Mouse (Mus musculus) liver, embryonic 14.5 days (tissue): ENCODE results near the gene Kctd7. TPM values are rescaled to one million over a fixed set of nuclear protein-coding genes. Genes with fewer than 3 reads are reported as not detected.
A peak's percentile ranks its signal among the peaks of the same experiment; 100 is the strongest.

Source experiments
- ATAC-seq: fragments of 200-750 bp; cut with Nextera tagmentation; 2 replicates; pipeline ENCODE4 v1.8.0; 2017; ENCODE audit warnings: moderate number of reproducible peaks, mild to moderate bottlenecking, moderate library complexity; ENCODE audit not compliant: insufficient read depth
- DNase-seq, 3 experiments: peaks; one replicate each; pipeline ENCODE4 v3.0.0-alpha.2; 2012 to 2013; ENCODE audit warnings: low read depth in 3 of 3, low spot score in 3 of 3
- H3K27ac ChIP-seq: fragments of 300-500 bp; sonication (generic); 2 replicates; pipeline ENCODE4 v1.5.1; 2014; ENCODE audit warnings: moderate library complexity, mild to moderate bottlenecking, control low read depth, inconsistent platforms
- H3K27me3 ChIP-seq: fragments of 300-500 bp; sonication (generic); 2 replicates; pipeline ENCODE4 v1.6.1; 2014; ENCODE audit warnings: mild to moderate bottlenecking, low read length, moderate library complexity; ENCODE audit not compliant: control insufficient read depth, insufficient read depth
- H3K36me3 ChIP-seq: fragments of 300-500 bp; sonication (generic); replicated peaks from 2 replicates; pipeline ENCODE4 v1.6.1; 2014; ENCODE audit warnings: low read depth; ENCODE audit not compliant: control insufficient read depth, insufficient read depth
- H3K4me1 ChIP-seq, 2 experiments: fragments of 200-500 bp in 1 of 2; fragments of 300-500 bp in 1 of 2; sonication (generic) in 1 of 2; replicated peaks; 2 replicates each; pipeline ENCODE4 v1.6.1; 2012 to 2014; ENCODE audit warnings: antibody characterized with exemption in 1 of 2, inconsistent platforms in 1 of 2, low read length in 1 of 2; ENCODE audit not compliant: control insufficient read depth in 2 of 2, insufficient read depth in 2 of 2
- H3K4me2 ChIP-seq: fragments of 300-500 bp; sonication (generic); 2 replicates; pipeline ENCODE4 v1.6.1; 2014; ENCODE audit warnings: low read depth, mild to moderate bottlenecking, control low read depth, moderate library complexity
- H3K4me3 ChIP-seq, 2 experiments: fragments of 200-500 bp in 1 of 2; fragments of 300-500 bp in 1 of 2; sonication (generic) in 1 of 2; 2 replicates each; pipeline ENCODE4 v1.5.1; 2012 to 2014; ENCODE audit warnings: low read depth in 2 of 2, low read length in 2 of 2, mild to moderate bottlenecking in 2 of 2, control low read depth in 1 of 2, inconsistent platforms in 1 of 2, moderate library complexity in 1 of 2; ENCODE audit not compliant: insufficient read depth in 1 of 2
- H3K9ac ChIP-seq: fragments of 300-500 bp; sonication (generic); replicated peaks from 2 replicates; pipeline ENCODE4 v1.6.1; 2014; ENCODE audit warnings: mild to moderate bottlenecking, control low read depth, moderate library complexity
- H3K9me3 ChIP-seq: fragments of 300-500 bp; sonication (generic); 2 replicates; pipeline ENCODE4 v1.6.1; 2016; ENCODE audit warnings: low read length, mixed read lengths; ENCODE audit not compliant: control insufficient read depth
- CTCF ChIP-seq: IDR thresholded peaks from 2 replicates; pipeline ENCODE4 v1.5.1; 2016; ENCODE audit warnings: antibody characterized with exemption, low read depth, control low read depth
- EP300 ChIP-seq: IDR thresholded peaks from 2 replicates; pipeline ENCODE4 v1.6.1; 2016; ENCODE audit warnings: antibody characterized with exemption, low read depth
- WGBS: fragments of 180-500 bp; shearing (Covaris S2); extraction: QIAGEN DNeasy Blood & Tissue Kit; methylation state at CpG from one replicate; pipeline ENCODE4 v1.1.7; 2014; ENCODE audit not compliant: insufficient replicate concordance; 5-methylcytosine and 5-hydroxymethylcytosine counted together
- polyA plus RNA-seq, 2 experiments: library from polyadenylated mRNA; depleted of rRNA in 1 of 2; stranded (reverse) in 1 of 2; unstranded in 1 of 2; fragments of >200 nt; fragmentation: Nextera tagmentation in 1 of 2; extraction: Ambion mirVana in 1 of 2; gene quantifications; 2 replicates each; pipeline versions ENCODE4 v1.2.1 to v1.2.3; 2012 to 2014

Gene Kctd7
- polyA plus RNA-seq, 2 experiments, result 3.6 to 3.8 TPM

GRCm38 (mm10) chr5:130142041-130142440 is 2.6 kb upstream of the Kctd7 start:
- Histone ChIP-seq H3K27ac (no peak overlapping the region), H3K4me1 (peaks cover 17 to 19% of the 10 kb centered on the region in 2 experiments), H3K36me3 (no peaks in the 10 kb centered on the region), H3K4me2 (no peak overlapping the region), H3K9me3 (no peaks in the 10 kb centered on the region), H3K27me3 (no peaks in the 10 kb centered on the region), H3K4me3 (no peak overlapping the region), H3K9ac (no peak overlapping the region)
- ATAC-seq (no peak), DNase-seq (no peak)
- TF ChIP-seq EP300, result no peak
- no peak for TF ChIP-seq CTCF
- 73% methylated on average over 4 of the region's 4 CpGs for WGBS

- H3K4me1 ChIP-seq, result peaks cover 17 to 19% of the 10 kb centered on the region in 2 experiments
- peak overlapping the region; percentile 90 for H3K4me2 ChIP-seq
- no peak for ATAC-seq
- TF ChIP-seq EP300 (no peak), CTCF (no peak)
- WGBS, result 84% methylated on average over 7 of the region's 7 CpGs
- peaks cover 3% of the 10 kb centered on the region; the same call in 1 of the 2 replicates for H3K36me3 ChIP-seq
- H3K27ac ChIP-seq, result peak overlapping the region; percentile 81
- no peak for DNase-seq
- H3K27me3 ChIP-seq, result no peaks in the 10 kb centered on the region
- no peaks in the 10 kb centered on the region for H3K9me3 ChIP-seq
- 0 out of 4 replicates have a peak overlapping the region, but pooled peaks of 1 of the 2 experiments have one; percentile 84 for H3K4me3 ChIP-seq
- peak overlapping the region; percentile 52; the same call in 1 of the 2 replicates for H3K9ac ChIP-seq
Observed at GRCm38 (mm10) chr5:130143101-130143500, 1.6 kb upstream of the Kctd7 start.

GRCm38 (mm10) chr5:130143977-130144333 is 706 bp upstream of the Kctd7 start:
- H3K4me3 ChIP-seq, result peak overlapping the region; percentile 78 to 84
- peak overlapping the region; percentile 90 for H3K4me2 ChIP-seq
- TF ChIP-seq CTCF (peak; percentile 25; the same call in 1 of the 2 replicates), EP300 (no peak)
- H3K27ac ChIP-seq, result peak overlapping the region; percentile 81
- no peaks in the 10 kb centered on the region for H3K27me3 ChIP-seq
- peaks cover 4% of the 10 kb centered on the region; the same call in 1 of the 2 replicates for H3K36me3 ChIP-seq
- H3K9me3 ChIP-seq, result no peaks in the 10 kb centered on the region
- WGBS, result 3% methylated on average over 20 of the region's 20 CpGs
- H3K9ac ChIP-seq, result peak overlapping the region; percentile 52
- ATAC-seq, result peak; percentile 59
- H3K4me1 ChIP-seq, result peaks cover 17 to 19% of the 10 kb centered on the region in 2 experiments
- peak in 2 of 3 experiments; percentile 75 to 80 for DNase-seq

GRCm38 (mm10) chr5:130145961-130146360 is 1.3 kb downstream of the Kctd7 start:
- TF ChIP-seq CTCF (no peak), EP300 (no peak)
- ATAC-seq (no peak), DNase-seq (no peak)
- Histone ChIP-seq H3K4me3 (peak overlapping the region; percentile 78 to 84), H3K9me3 (no peaks in the 10 kb centered on the region), H3K4me2 (peak overlapping the region; percentile 90), H3K36me3 (peaks cover 9% of the 10 kb centered on the region), H3K27ac (no peak overlapping the region), H3K9ac (peak overlapping the region; percentile 93; the same call in 1 of the 2 replicates), H3K4me1 (peaks cover 17 to 19% of the 10 kb centered on the region in 2 experiments), H3K27me3 (no peaks in the 10 kb centered on the region)
- 63% methylated on average over 8 of the region's 8 CpGs for whole genome bisulfite sequencing

- no peak overlapping the region for H3K27ac ChIP-seq
- WGBS, result 81% methylated on average over 7 of the region's 7 CpGs
- H3K27me3 ChIP-seq, result no peaks in the 10 kb centered on the region
- H3K36me3 ChIP-seq, result peaks cover 28% of the 10 kb centered on the region
- H3K4me2 ChIP-seq, result no peak overlapping the region
- H3K9ac ChIP-seq, result no peak overlapping the region
- H3K4me3 ChIP-seq, result no peak overlapping the region
- peaks cover 10 to 12% of the 10 kb centered on the region in 2 experiments for H3K4me1 ChIP-seq
- no peaks in the 10 kb centered on the region for H3K9me3 ChIP-seq
- DNase-seq (no peak), ATAC-seq (no peak)
- TF ChIP-seq EP300, result no peak
- no peak for TF ChIP-seq CTCF
Observed at GRCm38 (mm10) chr5:130149726-130150310, 5.2 kb downstream of the Kctd7 start.
